Mouse (Mus musculus) testis, adult 2 months (tissue): ENCODE data around the gene Csmd2. TPM values are rescaled to one million over a fixed set of nuclear protein-coding genes. Genes with fewer than 3 reads are reported as not detected.
"Not testable (repeated sequence)": the region's sequence is repeated elsewhere in the genome, so short reads cannot be mapped to it uniquely, and the experiment has no call there.

Experiments
- H3K27ac ChIP-seq: fragments of 200-500 bp; 2 replicates; pipeline ENCODE4 v1.5.1; 2012; ENCODE audit warnings: low read depth, low read length; ENCODE audit not compliant: control insufficient read depth, insufficient read depth
- H3K27me3 ChIP-seq: fragments of 200-500 bp; 2 replicates; pipeline ENCODE4 v1.6.1; 2012; ENCODE audit warnings: mild to moderate bottlenecking, low read length, moderate library complexity; ENCODE audit not compliant: control insufficient read depth, insufficient read depth
- H3K36me3 ChIP-seq: fragments of 200-500 bp; 2 replicates; pipeline ENCODE4 v1.6.1; 2012; ENCODE audit warnings: mild to moderate bottlenecking, low read length; ENCODE audit not compliant: control insufficient read depth, insufficient read depth
- H3K4me1 ChIP-seq: fragments of 200-500 bp; 2 replicates; pipeline ENCODE4 v1.6.1; 2012; ENCODE audit warnings: low read length; ENCODE audit not compliant: control insufficient read depth, insufficient read depth
- H3K4me3 ChIP-seq: fragments of 200-500 bp; 2 replicates; pipeline ENCODE4 v1.5.1; 2012; ENCODE audit warnings: low read depth, mild to moderate bottlenecking, low read length, moderate library complexity, mixed read lengths; ENCODE audit not compliant: control insufficient read depth
- CTCF ChIP-seq: fragments of 200-500 bp; IDR thresholded peaks from 2 replicates; pipeline ENCODE4 v1.5.1; 2012; ENCODE audit warnings: low read depth, mild to moderate bottlenecking, inconsistent platforms, low read length, moderate library complexity; ENCODE audit not compliant: control insufficient read depth, insufficient read depth, insufficient replicate concordance
- POLR2A ChIP-seq: fragments of 200-500 bp; IDR thresholded peaks from 2 replicates; pipeline ENCODE4 v1.6.1; 2012; ENCODE audit warnings: low read depth, mild to moderate bottlenecking, inconsistent platforms, low read length, moderate library complexity; ENCODE audit not compliant: control insufficient read depth
- polyA plus RNA-seq: library from polyadenylated mRNA; depleted of rRNA; stranded (reverse); fragments of >200 nt; gene quantifications from 2 replicates; pipeline ENCODE4 v1.2.3, GENCODE M21; 2012; rRNA removed

The Csmd2 gene
- polyA plus RNA-seq, 1 experiment = 2.6 TPM

DNA sequence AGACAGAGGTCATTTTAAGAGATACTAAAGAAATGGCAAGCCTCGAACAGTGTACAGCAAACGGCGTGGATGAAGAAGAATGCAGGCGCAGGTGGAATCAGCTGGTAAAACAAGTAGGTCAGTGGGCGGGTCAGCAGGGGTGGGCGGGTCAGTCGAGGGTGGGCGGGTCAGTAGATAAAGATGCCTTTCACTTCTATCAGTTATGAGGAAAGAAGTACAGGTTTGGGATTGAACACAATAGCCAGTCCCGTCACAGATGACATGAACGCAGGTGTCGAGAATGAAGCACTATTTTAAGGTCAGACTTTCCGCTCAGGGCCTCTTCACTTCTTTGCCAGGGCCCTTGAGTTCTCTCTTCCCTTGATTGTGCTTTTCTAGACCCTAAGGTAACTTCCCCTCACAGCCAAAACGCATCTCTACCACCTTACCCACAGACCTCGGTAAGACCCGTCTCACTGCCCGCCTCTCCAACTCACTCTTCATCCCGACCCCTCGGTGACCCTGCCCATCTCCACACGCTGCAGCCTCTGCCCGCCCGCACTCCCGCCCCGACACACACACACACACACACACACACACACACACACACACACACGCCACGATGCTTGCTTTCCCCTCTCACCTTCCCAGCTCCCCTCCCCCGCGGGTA is 621.7 kb downstream of the Csmd2 start:
- peaks cover 7% of the 10 kb centered on the region; the same call in 1 of the 2 replicates for H3K4me1 ChIP-seq
- peaks cover 2% of the 10 kb centered on the region; the same call in 1 of the 2 replicates for H3K36me3 ChIP-seq
- peak overlapping the region; percentile 88 for H3K4me3 ChIP-seq
- TF ChIP-seq CTCF = no peak
- no peak for TF ChIP-seq POLR2A
- H3K27me3 ChIP-seq = no peaks in the 10 kb centered on the region
- H3K27ac ChIP-seq = peak overlapping the region; percentile 29

GRCm38 (mm10) chr4:128609925-128610402 is 622.3 kb downstream of the Csmd2 start, which contains the start of gene Zscan20:
Gene Zscan20 (minus strand): TSS chr4:128610098.
- H3K27ac ChIP-seq = peak within 1 kb of the TSS; percentile 29
- peak; percentile 67 for TF ChIP-seq POLR2A
- no peak for TF ChIP-seq CTCF
- H3K27me3 ChIP-seq = no peaks in the 10 kb centered on the region
- H3K36me3 ChIP-seq = peaks cover 2% of the 10 kb centered on the region; the same call in 1 of the 2 replicates
- H3K4me3 ChIP-seq = peak within 1 kb of the TSS; percentile 88
- H3K4me1 ChIP-seq = peaks cover 7% of the 10 kb centered on the region; the same call in 1 of the 2 replicates

DNA sequence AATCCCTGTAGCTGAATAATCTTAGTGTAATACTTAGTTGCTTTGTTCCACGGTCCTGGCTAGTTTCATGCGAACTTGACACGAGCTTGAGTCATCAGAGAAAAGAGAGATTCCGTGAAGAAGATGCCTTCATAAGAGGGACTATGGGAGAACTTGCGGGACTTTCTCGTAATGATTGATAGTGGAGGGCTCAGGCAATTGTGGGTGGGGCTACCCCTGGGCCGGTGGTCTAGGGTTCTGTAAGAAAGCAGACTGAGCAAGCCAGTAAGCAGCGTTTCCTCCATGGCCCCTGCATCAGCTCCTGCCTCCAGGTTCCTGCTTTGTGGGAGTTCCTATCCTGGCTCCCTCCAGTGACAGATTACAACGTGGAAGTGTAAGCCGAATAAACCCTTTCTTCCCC is 623.0 kb downstream of the Csmd2 start:
- Histone ChIP-seq H3K27me3 (no peaks in the 10 kb centered on the region), H3K27ac (no peak overlapping the region), H3K36me3 (peaks cover 2% of the 10 kb centered on the region; the same call in 1 of the 2 replicates), H3K4me1 (peaks cover 7% of the 10 kb centered on the region; the same call in 1 of the 2 replicates), H3K4me3 (no peak overlapping the region)
- no peak for TF ChIP-seq CTCF
- no peak for TF ChIP-seq POLR2A

- not testable (repeated sequence) for H3K27me3 ChIP-seq, H3K27ac ChIP-seq, H3K4me1 ChIP-seq, H3K36me3 ChIP-seq, H3K4me3 ChIP-seq
These were observed 624.1 kb downstream of the Csmd2 start for GRCm38 (mm10) chr4:128611726-128612125.

- Histone ChIP-seq H3K36me3 (peaks cover 2% of the 10 kb centered on the region; the same call in 1 of the 2 replicates), H3K27ac (no peak overlapping the region), H3K27me3 (no peaks in the 10 kb centered on the region), H3K4me3 (no peak overlapping the region), H3K4me1 (peaks cover 7% of the 10 kb centered on the region)
- TF ChIP-seq POLR2A = no peak
- no peak for TF ChIP-seq CTCF
These were observed 625.7 kb downstream of the Csmd2 start for GRCm38 (mm10) chr4:128613326-128613725.

DNA sequence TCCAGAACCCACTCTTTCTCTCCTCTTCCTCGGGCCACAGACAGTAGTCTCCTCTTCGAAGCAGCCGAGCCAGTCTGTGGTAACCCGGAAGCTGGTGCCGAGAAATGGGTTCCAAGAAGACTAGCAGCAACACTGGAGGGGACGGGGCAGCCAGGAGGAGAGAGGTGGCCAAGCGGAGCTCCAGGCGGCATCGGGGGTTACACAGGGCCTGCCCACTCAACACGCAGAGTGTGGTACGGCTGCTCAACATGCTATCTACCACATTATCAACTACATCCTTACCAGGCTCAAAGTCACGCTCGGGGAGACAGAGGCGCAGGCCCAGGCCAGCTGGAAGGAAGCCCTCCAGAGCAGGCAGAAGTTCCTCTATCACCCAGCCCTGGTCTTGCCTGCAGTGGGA is 628.1 kb downstream of the Csmd2 start:
- Histone ChIP-seq H3K4me1 (peaks cover under 1% of the 10 kb centered on the region), H3K27me3 (no peaks in the 10 kb centered on the region), H3K27ac (no peak overlapping the region), H3K36me3 (no peaks in the 10 kb centered on the region), H3K4me3 (no peak overlapping the region)
- TF ChIP-seq CTCF (no peak), POLR2A (no peak)

Other genes with a start within 250 kb of the Csmd2 start
- gene CK137956, start 16.9 kb upstream of the Csmd2 start, polyA plus RNA-seq = 134 and 154 TPM in 2 replicates